In the genomic region with DNA sequence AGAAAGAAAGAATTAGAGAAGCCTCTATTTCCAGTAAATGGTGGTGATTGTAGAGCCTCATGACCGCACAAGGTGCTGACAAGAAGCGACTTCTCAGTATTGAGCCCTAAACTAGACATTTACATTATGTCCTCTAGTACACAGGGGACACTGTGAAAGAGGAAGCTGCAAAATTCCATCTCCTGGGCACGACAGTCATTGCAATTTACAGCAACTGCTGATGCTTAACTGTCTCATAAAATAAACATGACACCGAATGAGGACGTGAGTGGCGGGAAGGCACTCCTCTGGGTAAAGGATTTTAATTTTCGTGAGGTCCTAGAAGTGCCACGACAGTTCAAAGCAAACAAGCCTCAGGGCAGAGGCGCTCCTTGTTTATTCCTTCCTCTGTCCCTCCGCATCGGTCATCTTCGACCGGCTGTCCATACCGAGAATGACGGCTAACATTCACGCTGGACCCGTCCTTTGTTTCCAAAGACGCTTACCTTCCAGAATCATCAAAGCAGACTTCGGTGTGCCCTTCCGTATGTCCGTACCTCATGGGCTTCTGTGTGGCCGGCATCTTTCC, we compare ENCODE assay signal across 8 mouse cellular contexts. TPM values are rescaled to one million over a fixed set of nuclear protein-coding genes. Genes with fewer than 3 reads are reported as not detected.
DNase-seq lines count a peak whose midpoint lies in the region; ATAC-seq lines count a peak whose summit lies in the region.

No protein-coding gene starts in this region.

- H3K9me3 ChIP-seq in embryonic facial prominence, embryonic 10.5 days: no peaks in the 10 kb centered on the region

- H3K4me1 ChIP-seq in embryonic facial prominence, embryonic 10.5 days: peaks cover 29% of the 10 kb centered on the region

- H3K4me3 ChIP-seq in embryonic facial prominence, embryonic 10.5 days: peak overlapping the region; percentile 93

- no peaks in the 10 kb centered on the region for H3K27me3 ChIP-seq in embryonic facial prominence, embryonic 10.5 days (replicated peaks; ENCODE audit: low read depth, poor library complexity, severe bottlenecking)

- intact Hi-C loops in left cerebral cortex, postnatal 36 days (cut with DNase I): no loop called here

- peak; percentile 25; the same call in 1 of the 2 replicates for ATAC-seq in frontal cortex, adult (ENCODE audit: low TSS enrichment)

- H3K36me3 ChIP-seq in embryonic facial prominence, embryonic 10.5 days (replicated peaks): peaks cover 48% of the 10 kb centered on the region

- H3K27ac ChIP-seq in embryonic facial prominence, embryonic 10.5 days (replicated peaks): peak overlapping the region; percentile 99

- WGBS in embryonic facial prominence, embryonic 10.5 days: 3% methylated on average over 22 of the region's 22 CpGs

- no peak for DNase-seq in frontal cortex, postnatal 14 days (ENCODE audit: low spot score in 2 of 2)
- peak; percentile 59 to 61 for DNase-seq in B cell, adult 2 months
- peak; percentile 15 for DNase-seq in embryonic facial prominence, embryonic 10.5 days (ENCODE audit: low spot score)
- peak; percentile 53 for DNase-seq in induced T-regulatory cell, adult 2 months (ENCODE audit: low read depth)
- peak; percentile 18 for DNase-seq in mesoderm, embryonic 11.5 days (ENCODE audit: low read depth, low spot score)
- DNase-seq in left cerebral cortex, postnatal 36 days (ENCODE audit: low spot score in 2 of 2): no peak
- DNase-seq in right cerebral cortex, postnatal 4 days: no peak

RNA-seq across cellular contexts. Expression of gene Wdhd1, which starts 0.5 kb away (rescaled TPM):
- polyA plus RNA-seq in embryonic facial prominence, embryonic 10.5 days (2016; fragmentation: Nextera tagmentation; extraction: Ambion mirVana): 61.3 and 61.5 TPM in 2 replicates
- total RNA-seq in left cerebral cortex, postnatal 36 days (2021): 1 to 10 TPM; 4.2 to 5.9 TPM

RNA-seq across cellular contexts. Expression of gene Socs4, which starts 0.6 kb away (rescaled TPM):
- 4.2 and 5.6 TPM in 2 replicates for polyA plus RNA-seq in embryonic facial prominence, embryonic 10.5 days (2016; fragmentation: Nextera tagmentation; extraction: Ambion mirVana)
- total RNA-seq in left cerebral cortex, postnatal 36 days (2021): 10 to 100 TPM; 11.5 to 11.6 TPM

RNA-seq across cellular contexts. Expression of gene Mapk1ip1l, which starts 21.9 kb away (rescaled TPM):
- 135 and 137 TPM in 2 replicates for polyA plus RNA-seq in embryonic facial prominence, embryonic 10.5 days (2016; fragmentation: Nextera tagmentation; extraction: Ambion mirVana)
- 10 to 100 TPM; 42.6 to 54.0 TPM for total RNA-seq in left cerebral cortex, postnatal 36 days (2021)

Comparison
In these comparisons a context has a peak if more than half of its experiments do, and no peak if none do; other contexts are left out.
1. DNase-seq: peak in B cell, adult 2 months (2 of 2), embryonic facial prominence, embryonic 10.5 days (single experiment), induced T-regulatory cell, adult 2 months (single experiment) and mesoderm, embryonic 11.5 days (single experiment); none in frontal cortex, postnatal 14 days (0 of 2), left cerebral cortex, postnatal 36 days (0 of 2) and right cerebral cortex, postnatal 4 days (single experiment).